Mouse (Mus musculus): ENCODE data around the gene 2700097O09Rik. TPM values are rescaled to one million over a fixed set of nuclear protein-coding genes. Genes with fewer than 3 reads are reported as not detected.

2700097O09Rik gene
- total RNA-seq, 1 experiment from 2014 or later = 10.3 TPM

DNA sequence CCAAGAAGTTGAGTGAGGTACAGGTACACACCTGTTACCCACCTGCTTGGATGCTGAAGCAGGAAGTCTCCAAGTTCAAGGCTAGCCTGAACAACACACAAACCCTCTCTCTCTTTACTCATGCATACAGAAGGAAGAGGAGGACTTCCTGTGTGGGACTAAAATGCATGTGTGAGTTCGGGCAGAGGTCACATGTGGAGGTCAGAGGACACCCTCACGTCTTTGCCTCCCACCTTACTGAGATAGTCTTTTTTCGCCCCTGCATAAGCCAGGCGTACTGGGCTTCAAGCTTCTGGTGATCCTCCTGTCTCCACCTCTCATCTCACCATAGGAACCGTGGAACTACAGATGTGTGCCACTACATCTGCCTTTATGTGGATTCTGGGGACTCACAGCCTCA, 81.5 kb downstream of the 2700097O09Rik start:
- ATAC-seq (replicated peaks; ENCODE audit: insufficient number of reproducible peaks, low FRiP score, low TSS enrichment, poor library complexity, severe bottlenecking) = no peak

DNA sequence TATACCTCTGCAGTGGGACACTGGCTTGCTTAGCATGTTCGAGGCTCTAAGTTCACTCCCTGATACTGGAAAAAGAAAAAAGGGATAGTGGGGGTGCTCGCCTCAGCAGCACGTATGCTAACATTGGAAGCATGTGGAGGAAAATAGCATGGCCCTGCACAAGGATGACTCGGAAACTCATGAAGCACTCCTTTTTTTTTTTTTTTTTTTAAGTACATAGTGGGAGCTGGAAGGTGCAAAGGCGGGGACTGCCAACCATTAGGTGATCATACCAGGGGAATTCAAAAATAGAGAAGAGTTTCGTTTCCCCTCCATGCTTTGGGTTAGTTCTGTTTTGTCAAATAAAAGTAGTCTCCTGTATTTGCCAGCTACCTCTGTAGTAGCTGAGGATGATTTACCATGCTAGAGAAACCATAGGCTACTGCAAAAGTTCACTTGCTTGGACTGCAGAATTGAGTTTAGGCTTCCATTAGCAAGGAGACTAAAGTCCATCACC, 82.9 kb downstream of the 2700097O09Rik start:
- ATAC-seq (replicated peaks; ENCODE audit: insufficient number of reproducible peaks, low FRiP score, low TSS enrichment, poor library complexity, severe bottlenecking) = no peak

- ATAC-seq (replicated peaks; ENCODE audit: insufficient number of reproducible peaks, low FRiP score, low TSS enrichment, poor library complexity, severe bottlenecking) = no peak
Measured at GRCm38 (mm10) chr12:54995965-54996364, 83.9 kb downstream of the 2700097O09Rik start.

Other genes with a start within 250 kb of the 2700097O09Rik start
- 33.1 to 51.3 TPM (median 43.5 TPM) in 3 replicates for gene Cfl2, start 217.2 kb downstream of the 2700097O09Rik start, total RNA-seq (2017)
- gene Gm20403, start 93.6 kb downstream of the 2700097O09Rik start, total RNA-seq (2017) = not detected in 3 replicates
- gene Baz1a, start 65.8 kb downstream of the 2700097O09Rik start, total RNA-seq (2017) = 114 to 140 TPM (median 131 TPM) in 3 replicates
- 208 to 299 TPM (median 258 TPM) in 3 replicates for gene Srp54a, start 152 bp upstream of the 2700097O09Rik start, total RNA-seq (2017)
- gene Fam177a, start 44.4 kb upstream of the 2700097O09Rik start, total RNA-seq (2017) = 1.7 to 40.6 TPM (median 32.3 TPM) in 3 replicates
- 54.1 to 132 TPM (median 82.0 TPM) in 3 replicates for gene Srp54b, start 75.0 kb upstream of the 2700097O09Rik start, total RNA-seq (2017)
- 34.3 TPM in 1 of 3 replicates, not detected in the others for gene 1700047I17Rik2, start 119.5 kb upstream of the 2700097O09Rik start, total RNA-seq (2017)
- gene Srp54c, start 150.1 kb upstream of the 2700097O09Rik start, total RNA-seq (2017) = 75.5 to 89.5 TPM (median 85.3 TPM) in 3 replicates
- gene 1110008L16Rik, start 219.5 kb upstream of the 2700097O09Rik start, total RNA-seq (2017) = 3.5 to 7.1 TPM (median 5.1 TPM) in 3 replicates
- 28.2 to 34.0 TPM (median 32.2 TPM) in 3 replicates for gene Ppp2r3c, start 222.9 kb upstream of the 2700097O09Rik start, total RNA-seq (2017)